Mouse (Mus musculus) midbrain, embryonic 14.5 days (tissue): ENCODE results near the gene Tas2r143. TPM values are rescaled to one million over a fixed set of nuclear protein-coding genes. Genes with fewer than 3 reads are reported as not detected.

Experiments used
- ATAC-seq: fragments of 200-750 bp; cut with Nextera tagmentation; 2 replicates; pipeline ENCODE4 v1.8.0; 2017; ENCODE audit warnings: moderate number of reproducible peaks, moderate library complexity; ENCODE audit not compliant: low FRiP score, low TSS enrichment
- DNase-seq: peaks from one replicate; pipeline ENCODE4 v3.0.0-alpha.2; 2015
- H3K27ac ChIP-seq: fragments of 300-500 bp; sonication (generic); replicated peaks from 2 replicates; pipeline ENCODE4 v1.5.1; 2014; ENCODE audit warnings: mild to moderate bottlenecking, low read depth, low read length, moderate library complexity
- H3K27me3 ChIP-seq: fragments of 300-500 bp; sonication (generic); 2 replicates; pipeline ENCODE4 v1.6.1; 2014; ENCODE audit warnings: low read length, control low read depth, mixed read lengths; ENCODE audit not compliant: control insufficient read depth, insufficient read depth
- H3K36me3 ChIP-seq: fragments of 300-500 bp; sonication (generic); 2 replicates; pipeline ENCODE4 v1.6.1; 2014; ENCODE audit warnings: low read length, control low read depth; ENCODE audit not compliant: control insufficient read depth, insufficient read depth
- H3K4me1 ChIP-seq: fragments of 300-500 bp; sonication (generic); 2 replicates; pipeline ENCODE4 v1.6.1; 2014; ENCODE audit warnings: mild to moderate bottlenecking, antibody characterized with exemption, low read length, control low read depth; ENCODE audit not compliant: control insufficient read depth, insufficient read depth
- H3K4me2 ChIP-seq: fragments of 300-500 bp; sonication (generic); 2 replicates; pipeline ENCODE4 v1.6.1; 2014; ENCODE audit warnings: mild to moderate bottlenecking, low read length, moderate library complexity
- H3K4me3 ChIP-seq: fragments of 300-500 bp; sonication (generic); replicated peaks from 2 replicates; pipeline ENCODE4 v1.5.1; 2014; ENCODE audit warnings: low read depth, low read length
- H3K9ac ChIP-seq: fragments of 300-500 bp; sonication (generic); replicated peaks from 2 replicates; pipeline ENCODE4 v1.6.1; 2014; ENCODE audit warnings: mild to moderate bottlenecking, low read length, moderate library complexity
- H3K9me3 ChIP-seq: fragments of 300-500 bp; sonication (generic); 2 replicates; pipeline ENCODE4 v1.6.1; 2016; ENCODE audit warnings: low read length, control low read depth, mixed read lengths; ENCODE audit not compliant: control insufficient read depth
- WGBS: fragments of 180-500 bp; shearing (Covaris S2); extraction: QIAGEN DNeasy Blood & Tissue Kit; methylation state at CpG from one replicate; pipeline ENCODE4 v1.1.7; 2014; 5-methylcytosine and 5-hydroxymethylcytosine counted together
- polyA plus RNA-seq: library from polyadenylated mRNA; unstranded; fragments of >200 nt; fragmentation: Nextera tagmentation; extraction: Ambion mirVana; gene quantifications from 2 replicates; pipeline ENCODE4 v1.2.1, GENCODE M21; 2014

Gene Tas2r143
- polyA plus RNA-seq, 1 experiment from 2014 or later: not detected

- Histone ChIP-seq H3K27me3 (no peaks in the 10 kb centered on the region), H3K4me1 (no peaks in the 10 kb centered on the region), H3K4me3 (no peak overlapping the region), H3K36me3 (no peaks in the 10 kb centered on the region), H3K27ac (no peak overlapping the region), H3K9ac (no peak overlapping the region), H3K9me3 (no peaks in the 10 kb centered on the region), H3K4me2 (peak overlapping the region; percentile 2)
- ATAC-seq (no peak), DNase-seq (peak; percentile 84)
- 2% methylated on average over 8 of the region's 8 CpGs for WGBS
Observed at GRCm38 (mm10) chr6:42380416-42381144, 19.5 kb upstream of the Tas2r143 start.

GRCm38 (mm10) chr6:42381221-42381620 lies 18.8 kb upstream of the Tas2r143 start:
- H3K27me3 ChIP-seq: no peaks in the 10 kb centered on the region
- no peak overlapping the region for H3K27ac ChIP-seq
- no peaks in the 10 kb centered on the region for H3K4me1 ChIP-seq
- DNase-seq (no peak), ATAC-seq (no peak)
- no peak overlapping the region for H3K9ac ChIP-seq
- 24% methylated on average over 2 of the region's 2 CpGs for WGBS
- no peak overlapping the region for H3K4me3 ChIP-seq
- H3K36me3 ChIP-seq: no peaks in the 10 kb centered on the region
- no peak overlapping the region for H3K4me2 ChIP-seq
- H3K9me3 ChIP-seq: no peaks in the 10 kb centered on the region

- no peaks in the 10 kb centered on the region for H3K9me3 ChIP-seq
- H3K36me3 ChIP-seq: no peaks in the 10 kb centered on the region
- DNase-seq (no peak), ATAC-seq (no peak)
- 75% methylated on average over 9 of the region's 9 CpGs for WGBS
- no peak overlapping the region for H3K4me2 ChIP-seq
- H3K4me3 ChIP-seq: no peak overlapping the region
- no peaks in the 10 kb centered on the region for H3K27me3 ChIP-seq
- no peak overlapping the region for H3K9ac ChIP-seq
- H3K4me1 ChIP-seq: no peaks in the 10 kb centered on the region
- H3K27ac ChIP-seq: no peak overlapping the region
Observed at GRCm38 (mm10) chr6:42381916-42382381, 18.1 kb upstream of the Tas2r143 start.

GRCm38 (mm10) chr6:42383360-42383759 lies 16.7 kb upstream of the Tas2r143 start:
- Histone ChIP-seq H3K9me3 (no peaks in the 10 kb centered on the region), H3K36me3 (no peaks in the 10 kb centered on the region), H3K9ac (no peak overlapping the region), H3K27ac (no peak overlapping the region), H3K4me2 (no peak overlapping the region), H3K4me3 (no peak overlapping the region), H3K4me1 (no peaks in the 10 kb centered on the region), H3K27me3 (no peaks in the 10 kb centered on the region)
- DNase-seq: no peak
- ATAC-seq: no peak
- 95% methylated on average over 5 of the region's 5 CpGs for WGBS

- H3K4me1 ChIP-seq: no peaks in the 10 kb centered on the region
- DNase-seq: no peak
- no peak overlapping the region for H3K27ac ChIP-seq
- H3K36me3 ChIP-seq: no peaks in the 10 kb centered on the region
- no peak overlapping the region for H3K4me2 ChIP-seq
- WGBS: 85% methylated on average over 4 of the region's 4 CpGs
- no peaks in the 10 kb centered on the region for H3K27me3 ChIP-seq
- H3K9ac ChIP-seq: no peak overlapping the region
- ATAC-seq: no peak
- H3K4me3 ChIP-seq: no peak overlapping the region
- H3K9me3 ChIP-seq: no peaks in the 10 kb centered on the region
Observed at GRCm38 (mm10) chr6:42385635-42386034, 14.4 kb upstream of the Tas2r143 start.

GRCm38 (mm10) chr6:42391796-42392330 lies 8.2 kb upstream of the Tas2r143 start:
- no peaks in the 10 kb centered on the region for H3K9me3 ChIP-seq
- no peak overlapping the region for H3K27ac ChIP-seq
- no peak overlapping the region for H3K4me3 ChIP-seq
- H3K27me3 ChIP-seq: no peaks in the 10 kb centered on the region
- ATAC-seq (no peak), DNase-seq (no peak)
- H3K36me3 ChIP-seq: no peaks in the 10 kb centered on the region
- WGBS: 56% methylated on average over 2 of the region's 2 CpGs
- H3K9ac ChIP-seq: no peak overlapping the region
- no peaks in the 10 kb centered on the region for H3K4me1 ChIP-seq
- H3K4me2 ChIP-seq: no peak overlapping the region

- peak; percentile 8 for DNase-seq
- 77% methylated on average over 9 of the region's 9 CpGs for WGBS
- H3K9me3 ChIP-seq: no peaks in the 10 kb centered on the region
- H3K27me3 ChIP-seq: no peaks in the 10 kb centered on the region
- H3K36me3 ChIP-seq: no peaks in the 10 kb centered on the region
- no peak overlapping the region for H3K4me3 ChIP-seq
- no peaks in the 10 kb centered on the region for H3K4me1 ChIP-seq
- no peak overlapping the region for H3K4me2 ChIP-seq
- no peak overlapping the region for H3K27ac ChIP-seq
- H3K9ac ChIP-seq: no peak overlapping the region
- no peak for ATAC-seq
Observed at GRCm38 (mm10) chr6:42395960-42396809, 3.9 kb upstream of the Tas2r143 start.

- no peaks in the 10 kb centered on the region for H3K9me3 ChIP-seq
- 75% methylated on average over 3 of the region's 3 CpGs for whole genome bisulfite sequencing
- H3K4me2 ChIP-seq: no peak overlapping the region
- H3K4me1 ChIP-seq: no peaks in the 10 kb centered on the region
- H3K27ac ChIP-seq: no peak overlapping the region
- H3K4me3 ChIP-seq: no peak overlapping the region
- no peaks in the 10 kb centered on the region for H3K36me3 ChIP-seq
- no peaks in the 10 kb centered on the region for H3K27me3 ChIP-seq
- ATAC-seq: no peak
- no peak overlapping the region for H3K9ac ChIP-seq
- DNase-seq: no peak
Observed at GRCm38 (mm10) chr6:42397041-42397657, 2.9 kb upstream of the Tas2r143 start.
